Mouse (Mus musculus) small intestine, adult 2 months (tissue): ENCODE results near the gene Tmem203. TPM values are rescaled to one million over a fixed set of nuclear protein-coding genes. Genes with fewer than 3 reads are reported as not detected.

Experiments
- H3K27ac ChIP-seq: fragments of 200-500 bp; 2 replicates; pipeline ENCODE4 v1.5.1; 2012; ENCODE audit warnings: low read depth, low read length, control low read depth, inconsistent platforms; ENCODE audit not compliant: insufficient read depth
- H3K27me3 ChIP-seq: fragments of 200-500 bp; 2 replicates; pipeline ENCODE4 v1.6.1; 2012; ENCODE audit warnings: mild to moderate bottlenecking, moderate library complexity, low read length, inconsistent platforms; ENCODE audit not compliant: control insufficient read depth, insufficient read depth
- H3K36me3 ChIP-seq: fragments of 200-500 bp; 2 replicates; pipeline ENCODE4 v1.6.1; 2012; ENCODE audit warnings: mild to moderate bottlenecking, low read length, control low read depth, inconsistent platforms; ENCODE audit not compliant: control insufficient read depth, insufficient read depth
- H3K4me1 ChIP-seq: fragments of 200-500 bp; 2 replicates; pipeline ENCODE4 v1.6.1; 2012; ENCODE audit warnings: low read length, inconsistent platforms, mixed read lengths; ENCODE audit not compliant: control insufficient read depth, insufficient read depth, insufficient read length
- H3K4me3 ChIP-seq: fragments of 200-500 bp; 2 replicates; pipeline ENCODE4 v1.5.1; 2012; ENCODE audit warnings: low read depth, mild to moderate bottlenecking, control low read depth, inconsistent platforms, low read length, moderate library complexity
- CTCF ChIP-seq: fragments of 200-500 bp; IDR thresholded peaks from 2 replicates; pipeline ENCODE4 v1.5.1; 2012; ENCODE audit warnings: low read depth, mild to moderate bottlenecking, control low read depth, inconsistent platforms, low read length, moderate library complexity, mixed read lengths; ENCODE audit not compliant: insufficient replicate concordance, insufficient read length; ENCODE audit errors: extremely low read depth
- POLR2A ChIP-seq: fragments of 200-500 bp; IDR thresholded peaks from 2 replicates; pipeline ENCODE4 v1.6.1; 2012; ENCODE audit warnings: low read depth, mild to moderate bottlenecking, control low read depth, inconsistent platforms, low read length, moderate library complexity
- WGBS: fragments of 180-500 bp; shearing (Covaris S2); methylation state at CpG from one replicate; pipeline ENCODE4 v1.1.7; 2018; 5-methylcytosine and 5-hydroxymethylcytosine counted together
- polyA plus RNA-seq: library from polyadenylated mRNA; depleted of rRNA; stranded (reverse); fragments of >200 nt; gene quantifications from 2 replicates; pipeline ENCODE4 v1.2.3, GENCODE M21; 2012

Tmem203 gene
- polyA plus RNA-seq, 1 experiment = 51.5 TPM

GRCm38 (mm10) chr2:25233421-25233820, 21.8 kb upstream of the Tmem203 start:
- whole genome bisulfite sequencing = 73% methylated on average over 4 of the region's 4 CpGs
- Histone ChIP-seq H3K4me1 (peaks cover 40% of the 10 kb centered on the region), H3K27me3 (no peaks in the 10 kb centered on the region), H3K4me3 (no peak overlapping the region), H3K36me3 (no peaks in the 10 kb centered on the region), H3K27ac (no peak overlapping the region)
- TF ChIP-seq CTCF (no peak), POLR2A (no peak)

DNA sequence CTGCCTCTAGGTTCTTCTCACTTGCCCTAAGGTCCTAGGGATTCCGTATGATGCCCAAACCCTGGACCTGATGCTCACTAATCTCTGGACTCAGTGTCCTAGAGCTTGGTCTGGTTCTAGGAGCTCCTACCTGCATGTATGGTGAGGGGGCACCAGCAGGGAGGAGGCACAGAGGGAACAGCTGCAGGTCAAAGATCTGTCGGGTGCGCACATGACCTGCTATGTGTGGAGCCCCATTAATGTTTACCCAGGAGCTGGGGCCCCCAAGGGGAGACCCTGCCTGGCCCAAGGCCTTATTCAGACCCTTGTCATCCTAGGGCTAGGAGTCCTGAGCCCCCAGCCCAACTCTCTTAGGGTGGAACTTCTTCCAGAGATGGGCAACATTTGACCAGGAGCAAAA, 21.2 kb upstream of the Tmem203 start, which contains the start of gene Slc34a3:
Slc34a3 (minus strand) TSS at position 315 of the 400 bp plus-strand sequence.
- TF ChIP-seq CTCF = no peak
- TF ChIP-seq POLR2A = no peak
- Histone ChIP-seq H3K27ac (peak within 1 kb of the TSS; percentile 86), H3K27me3 (no peaks in the 10 kb centered on the region), H3K36me3 (no peaks in the 10 kb centered on the region), H3K4me1 (peaks cover 37% of the 10 kb centered on the region), H3K4me3 (no peak within 1 kb of the TSS)
- WGBS = 41% methylated on average over 3 of the region's 3 CpGs

DNA sequence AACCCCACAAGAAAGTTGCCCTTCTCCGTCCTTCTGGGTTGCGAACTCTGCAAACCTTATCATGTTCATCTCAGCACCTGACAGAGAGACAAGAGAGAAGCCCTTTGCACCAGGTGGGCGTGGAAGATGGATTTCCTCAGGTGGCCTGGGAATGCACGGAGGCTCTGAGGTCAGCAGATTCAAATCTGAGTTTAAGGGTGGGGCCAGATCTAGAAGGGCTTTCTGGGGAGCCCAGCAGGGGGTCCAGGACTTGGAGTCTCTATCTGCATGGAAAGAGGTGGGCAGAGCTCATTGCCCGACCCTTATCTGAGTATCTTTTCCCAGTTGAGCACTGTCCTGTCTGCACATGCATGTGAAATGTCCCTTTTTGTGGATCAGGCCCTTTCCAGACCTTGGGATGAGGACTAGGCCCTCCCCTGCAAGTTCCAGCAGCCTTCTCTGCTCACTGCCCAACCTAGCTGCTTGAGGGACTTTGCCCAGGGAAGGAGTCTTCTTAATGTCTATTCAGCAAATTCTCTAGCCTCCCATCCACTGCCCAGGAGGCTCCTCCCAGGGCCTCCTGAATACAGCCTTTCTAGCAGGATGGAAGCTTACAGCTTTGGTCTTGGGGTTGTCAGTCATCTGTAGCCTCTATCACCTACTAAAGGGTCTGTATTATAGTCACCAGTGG, 20.6 kb upstream of the Tmem203 start:
- WGBS = 27% methylated on average over 5 of the region's 5 CpGs
- H3K27ac ChIP-seq = peak overlapping the region; percentile 86
- no peaks in the 10 kb centered on the region for H3K36me3 ChIP-seq
- no peaks in the 10 kb centered on the region for H3K27me3 ChIP-seq
- H3K4me3 ChIP-seq = no peak overlapping the region
- TF ChIP-seq CTCF (no peak), POLR2A (no peak)
- peaks cover 35% of the 10 kb centered on the region for H3K4me1 ChIP-seq

DNA sequence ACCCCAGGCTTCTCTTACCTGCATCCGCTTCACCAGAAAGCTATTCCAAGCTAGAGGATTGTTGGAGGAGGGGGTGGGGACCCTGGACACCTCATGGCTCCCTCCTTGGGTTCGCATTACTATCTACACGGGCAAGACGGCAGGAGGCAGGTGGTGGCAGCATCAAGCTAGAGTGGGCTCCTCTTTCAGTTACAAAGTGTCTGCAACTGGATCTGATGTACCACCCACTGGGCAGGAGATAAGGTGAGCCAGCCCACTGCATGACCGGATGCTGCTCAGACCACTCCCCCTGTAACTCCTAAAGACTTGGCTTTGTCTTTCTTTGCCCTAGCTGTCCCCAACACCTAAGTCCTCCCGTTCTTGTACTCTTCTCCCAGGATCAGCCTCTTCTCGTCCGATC, 18.6 kb upstream of the Tmem203 start, which contains the start of gene Rnf224:
Rnf224 (minus strand) TSS at position 174 of the 400 bp plus-strand sequence.
- Histone ChIP-seq H3K27me3 (no peaks in the 10 kb centered on the region), H3K36me3 (no peaks in the 10 kb centered on the region), H3K27ac (0 out of 2 replicates have a peak within 1 kb of the TSS, but pooled peaks have one; percentile 53), H3K4me1 (peaks cover 47% of the 10 kb centered on the region), H3K4me3 (no peak within 1 kb of the TSS)
- 66% methylated on average over 8 of the region's 8 CpGs for WGBS
- TF ChIP-seq POLR2A (no peak), CTCF (no peak)

DNA sequence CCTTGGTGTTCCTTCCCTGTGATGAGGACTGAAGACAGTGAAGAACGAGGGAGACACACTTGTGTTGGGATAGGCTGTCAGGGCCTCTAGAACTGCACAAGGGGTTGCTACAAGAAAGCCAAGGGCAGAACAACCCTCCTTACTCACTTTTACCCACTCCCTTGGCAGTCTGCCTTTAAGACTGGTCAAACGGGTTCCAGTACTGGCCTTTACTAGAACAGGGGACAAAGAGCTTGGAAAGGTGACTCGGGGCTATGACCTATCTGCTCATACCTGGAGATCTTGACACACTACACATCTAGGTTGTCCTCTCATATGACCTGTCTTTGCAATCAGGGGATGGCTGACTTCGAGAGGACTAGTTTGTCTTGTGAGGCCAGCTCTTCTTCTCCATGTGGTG, 17.7 kb upstream of the Tmem203 start:
- 21% methylated on average over 4 of the region's 4 CpGs for WGBS

GRCm38 (mm10) chr2:25238106-25238505, 17.1 kb upstream of the Tmem203 start:
- Histone ChIP-seq H3K4me3 (no peak overlapping the region), H3K27ac (no peak overlapping the region; the same call in 1 of the 2 replicates), H3K27me3 (no peaks in the 10 kb centered on the region; the same call in 1 of the 2 replicates), H3K4me1 (peaks cover 50% of the 10 kb centered on the region), H3K36me3 (no peaks in the 10 kb centered on the region)
- no peak for TF ChIP-seq POLR2A
- TF ChIP-seq CTCF = no peak

More for the DNA sequence above, 17.7 kb upstream of the Tmem203 start:
- no peaks in the 10 kb centered on the region; the same call in 1 of the 2 replicates for H3K27me3 ChIP-seq
- H3K27ac ChIP-seq = peak overlapping the region; percentile 10; the same call in 1 of the 2 replicates
- H3K36me3 ChIP-seq = no peaks in the 10 kb centered on the region
- H3K4me3 ChIP-seq = no peak overlapping the region
- TF ChIP-seq POLR2A (no peak), CTCF (no peak)
- H3K4me1 ChIP-seq = peaks cover 47% of the 10 kb centered on the region

- H3K27me3 ChIP-seq = no peaks in the 10 kb centered on the region; the same call in 1 of the 2 replicates
- H3K4me3 ChIP-seq = no peak overlapping the region
- no peak for TF ChIP-seq POLR2A
- peaks cover 37% of the 10 kb centered on the region for H3K4me1 ChIP-seq
- no peaks in the 10 kb centered on the region for H3K36me3 ChIP-seq
- WGBS = 81% methylated on average over 3 of the region's 3 CpGs
- no peak overlapping the region for H3K27ac ChIP-seq
These were observed 15.5 kb upstream of the Tmem203 start for GRCm38 (mm10) chr2:25239766-25240165.
